Mouse (Mus musculus) neural tube, embryonic 14.5 days (tissue): ENCODE measurements around the gene Nmt1. TPM values are rescaled to one million over a fixed set of nuclear protein-coding genes. Genes with fewer than 3 reads are reported as not detected.

Experiments
- ATAC-seq: fragments of 200-750 bp; cut with Nextera tagmentation; 2 replicates; pipeline ENCODE4 v1.8.0; 2017; ENCODE audit warnings: low read depth, mild to moderate bottlenecking, moderate TSS enrichment, moderate library complexity
- H3K27ac ChIP-seq: fragments of 300-500 bp; sonication (generic); 2 replicates; pipeline ENCODE4 v1.5.1; 2014; ENCODE audit warnings: low read depth, mild to moderate bottlenecking, control low read depth, low read length, moderate library complexity, mixed read lengths
- H3K27me3 ChIP-seq: fragments of 300-500 bp; sonication (generic); 2 replicates; pipeline ENCODE4 v1.6.1; 2014; ENCODE audit warnings: low read length; ENCODE audit not compliant: control insufficient read depth, insufficient read depth
- H3K36me3 ChIP-seq: fragments of 300-500 bp; sonication (generic); 2 replicates; pipeline ENCODE4 v1.6.1; 2014; ENCODE audit warnings: low read length, mixed read lengths; ENCODE audit not compliant: control insufficient read depth, insufficient read depth
- H3K4me1 ChIP-seq: fragments of 300-500 bp; sonication (generic); 2 replicates; pipeline ENCODE4 v1.6.1; 2014; ENCODE audit warnings: low read length; ENCODE audit not compliant: control insufficient read depth, insufficient read depth
- H3K4me2 ChIP-seq: fragments of 300-500 bp; sonication (generic); 2 replicates; pipeline ENCODE4 v1.6.1; 2014; ENCODE audit warnings: mild to moderate bottlenecking, low read depth, low read length, control low read depth
- H3K4me3 ChIP-seq: fragments of 300-500 bp; sonication (generic); 2 replicates; pipeline ENCODE4 v1.5.1; 2014; ENCODE audit warnings: low read depth, low read length, control low read depth, mixed read lengths
- H3K9ac ChIP-seq: fragments of 300-500 bp; sonication (generic); replicated peaks from 2 replicates; pipeline ENCODE4 v1.6.1; 2014; ENCODE audit warnings: low read depth, mild to moderate bottlenecking, control low read depth, low read length, mixed read lengths
- H3K9me3 ChIP-seq: fragments of 300-500 bp; sonication (generic); 2 replicates; pipeline ENCODE4 v1.6.1; 2016; ENCODE audit warnings: low read length; ENCODE audit not compliant: control insufficient read depth
- WGBS: fragments of 180-500 bp; shearing (Covaris S2); extraction: QIAGEN DNeasy Blood & Tissue Kit; methylation state at CpG from one replicate; pipeline ENCODE4 v1.1.7; 2014; 5-methylcytosine and 5-hydroxymethylcytosine counted together
- polyA plus RNA-seq: library from polyadenylated mRNA; unstranded; fragments of >200 nt; fragmentation: Nextera tagmentation; extraction: Ambion mirVana; gene quantifications from 2 replicates; pipeline ENCODE4 v1.2.1, GENCODE M21; 2014

The Nmt1 gene
- polyA plus RNA-seq, 1 experiment from 2014 or later, result 35.5 TPM

GRCm38 (mm10) chr11:103011206-103011497 lies 16.8 kb upstream of the Nmt1 start:
- Histone ChIP-seq H3K9me3 (no peaks in the 10 kb centered on the region), H3K27ac (no peak overlapping the region), H3K36me3 (no peaks in the 10 kb centered on the region), H3K4me1 (peaks cover 9% of the 10 kb centered on the region), H3K9ac (no peak overlapping the region), H3K4me2 (no peak overlapping the region), H3K27me3 (no peaks in the 10 kb centered on the region), H3K4me3 (no peak overlapping the region)
- no peak for ATAC-seq
- 98% methylated on average over 2 of the region's 2 CpGs for WGBS

GRCm38 (mm10) chr11:103015881-103016825 lies 11.8 kb upstream of the Nmt1 start:
- Histone ChIP-seq H3K36me3 (no peaks in the 10 kb centered on the region), H3K9me3 (no peaks in the 10 kb centered on the region), H3K27ac (peak overlapping the region; percentile 91), H3K4me2 (peak overlapping the region; percentile 68), H3K4me3 (peak overlapping the region; percentile 81), H3K27me3 (no peaks in the 10 kb centered on the region), H3K9ac (peak overlapping the region; percentile 88), H3K4me1 (peaks cover 10% of the 10 kb centered on the region)
- 48% methylated on average over 27 of the region's 27 CpGs for WGBS
- no peak for ATAC-seq

- peak overlapping the region; percentile 91 for H3K27ac ChIP-seq
- ATAC-seq, result peak; percentile 97
- under 1% methylated on average over 37 of the region's 41 CpGs for WGBS
These were observed 11.1 kb upstream of the Nmt1 start for GRCm38 (mm10) chr11:103016930-103017329.

GRCm38 (mm10) chr11:103017661-103018060 lies 10.3 kb upstream of the Nmt1 start:
- WGBS, result 41% methylated on average over 9 of the region's 9 CpGs
- ATAC-seq, result no peak

More at GRCm38 (mm10) chr11:103016930-103017329, 11.1 kb upstream of the Nmt1 start:
- Histone ChIP-seq H3K9ac (peak overlapping the region; percentile 88), H3K36me3 (no peaks in the 10 kb centered on the region), H3K27me3 (no peaks in the 10 kb centered on the region), H3K4me2 (peak overlapping the region; percentile 68), H3K4me1 (peaks cover 10% of the 10 kb centered on the region), H3K4me3 (peak overlapping the region; percentile 81), H3K9me3 (no peaks in the 10 kb centered on the region)

DNA sequence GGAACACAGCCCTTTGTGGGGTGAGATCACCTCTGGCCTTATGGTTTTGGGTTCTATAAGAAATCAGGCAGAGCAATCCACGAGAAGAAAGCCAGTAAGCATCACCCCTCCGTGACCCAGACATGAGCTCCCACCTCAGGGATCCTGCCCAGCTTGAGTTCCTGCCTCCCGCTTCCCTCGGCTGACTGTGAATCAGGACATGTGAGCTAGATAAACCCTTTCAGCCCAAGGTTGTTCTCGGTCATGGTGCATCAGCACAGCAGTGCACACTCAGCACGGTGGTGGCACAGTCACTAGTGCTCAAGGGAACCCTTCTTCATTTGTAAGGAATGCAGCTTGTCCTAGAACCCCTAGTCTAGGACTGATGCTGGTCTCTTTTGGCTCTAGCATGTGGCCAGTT lies 9.1 kb upstream of the Nmt1 start:
- Histone ChIP-seq H3K27me3 (no peaks in the 10 kb centered on the region), H3K36me3 (no peaks in the 10 kb centered on the region), H3K4me2 (no peak overlapping the region), H3K4me3 (no peak overlapping the region), H3K9me3 (no peaks in the 10 kb centered on the region), H3K27ac (no peak overlapping the region), H3K4me1 (peaks cover 10% of the 10 kb centered on the region), H3K9ac (no peak overlapping the region)
- ATAC-seq, result no peak
- WGBS, result 81% methylated on average over 6 of the region's 6 CpGs

More at GRCm38 (mm10) chr11:103017661-103018060, 10.3 kb upstream of the Nmt1 start:
- no peak overlapping the region for H3K27ac ChIP-seq
- no peaks in the 10 kb centered on the region for H3K27me3 ChIP-seq
- no peak overlapping the region for H3K4me3 ChIP-seq
- no peaks in the 10 kb centered on the region for H3K9me3 ChIP-seq
- H3K9ac ChIP-seq, result no peak overlapping the region
- no peaks in the 10 kb centered on the region for H3K36me3 ChIP-seq
- H3K4me1 ChIP-seq, result peaks cover 10% of the 10 kb centered on the region
- no peak overlapping the region for H3K4me2 ChIP-seq

DNA sequence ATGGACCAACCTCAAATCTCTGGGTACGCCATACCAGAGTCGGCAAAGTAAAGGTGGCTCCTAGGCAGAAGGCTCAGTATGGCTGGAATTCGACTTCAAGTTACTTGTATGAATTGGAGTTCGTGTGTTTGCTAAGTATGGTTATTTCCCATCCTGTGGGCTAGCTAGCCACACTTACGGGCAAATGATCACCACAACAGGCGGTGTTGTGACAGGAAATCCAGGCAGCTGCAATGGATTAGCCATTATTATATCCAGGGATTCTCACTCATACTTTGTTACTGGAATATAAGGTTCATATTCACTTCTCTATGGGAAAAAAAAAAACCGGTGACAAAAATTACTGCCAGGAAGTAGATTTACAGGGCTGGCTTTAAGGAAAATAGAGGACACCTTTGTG lies 8.7 kb upstream of the Nmt1 start:
- H3K27me3 ChIP-seq, result no peaks in the 10 kb centered on the region
- no peak overlapping the region for H3K4me2 ChIP-seq
- H3K9ac ChIP-seq, result no peak overlapping the region
- no peaks in the 10 kb centered on the region for H3K36me3 ChIP-seq
- H3K9me3 ChIP-seq, result no peaks in the 10 kb centered on the region
- 93% methylated on average over 7 of the region's 7 CpGs for WGBS
- no peak overlapping the region for H3K4me3 ChIP-seq
- H3K27ac ChIP-seq, result no peak overlapping the region
- ATAC-seq, result no peak
- H3K4me1 ChIP-seq, result peaks cover 10% of the 10 kb centered on the region

DNA sequence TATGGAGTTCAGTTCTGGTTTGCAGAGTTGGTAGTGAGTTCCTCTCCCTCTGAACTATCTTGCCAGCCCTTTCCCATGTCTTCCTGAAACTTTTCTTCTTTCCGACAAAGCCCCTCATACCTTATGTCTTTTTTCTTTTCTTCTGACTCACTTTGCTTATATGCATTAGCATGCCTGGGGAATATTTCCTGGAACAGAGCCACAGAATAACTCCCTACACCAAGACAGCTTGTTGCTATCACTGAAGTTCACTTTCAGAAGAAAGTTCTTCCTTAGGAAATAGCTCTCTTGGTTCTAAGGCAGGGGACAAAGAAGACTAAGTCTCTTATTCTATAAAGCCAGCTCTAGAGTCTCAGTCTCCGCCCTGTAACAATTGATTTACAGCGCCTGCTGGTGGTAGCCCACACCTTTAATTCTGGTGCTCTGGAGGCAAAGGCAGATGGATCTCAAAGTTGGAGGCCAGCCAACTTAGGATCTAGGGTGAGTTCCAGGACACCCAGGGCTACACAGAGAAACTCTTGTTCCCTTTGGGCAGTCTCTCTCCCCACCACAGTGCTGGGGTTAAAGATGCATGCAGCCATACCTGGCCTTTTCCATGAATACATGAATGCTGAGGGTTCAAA lies 7.2 kb upstream of the Nmt1 start:
- H3K27me3 ChIP-seq, result no peaks in the 10 kb centered on the region
- no peak overlapping the region for H3K4me3 ChIP-seq
- 76% methylated on average over 3 of the region's 3 CpGs for WGBS
- H3K9me3 ChIP-seq, result no peaks in the 10 kb centered on the region
- H3K4me1 ChIP-seq, result peaks cover 4% of the 10 kb centered on the region
- no peak overlapping the region for H3K9ac ChIP-seq
- H3K36me3 ChIP-seq, result no peaks in the 10 kb centered on the region
- no peak for ATAC-seq
- H3K4me2 ChIP-seq, result no peak overlapping the region
- H3K27ac ChIP-seq, result no peak overlapping the region

GRCm38 (mm10) chr11:103023974-103024373 lies 4.0 kb upstream of the Nmt1 start:
- 92% methylated on average over 3 of the region's 3 CpGs for WGBS
- Histone ChIP-seq H3K36me3 (no peaks in the 10 kb centered on the region), H3K27ac (no peak overlapping the region), H3K4me2 (no peak overlapping the region), H3K9me3 (no peaks in the 10 kb centered on the region), H3K4me3 (no peak overlapping the region), H3K27me3 (no peaks in the 10 kb centered on the region), H3K4me1 (peaks cover under 1% of the 10 kb centered on the region), H3K9ac (no peak overlapping the region)
- ATAC-seq, result no peak

- Histone ChIP-seq H3K27ac (no peak overlapping the region), H3K9ac (no peak overlapping the region), H3K36me3 (no peaks in the 10 kb centered on the region), H3K4me2 (no peak overlapping the region), H3K9me3 (no peaks in the 10 kb centered on the region), H3K27me3 (no peaks in the 10 kb centered on the region), H3K4me3 (no peak overlapping the region), H3K4me1 (peaks cover 5% of the 10 kb centered on the region)
- no peak for ATAC-seq
- WGBS, result 97% methylated on average over 3 of the region's 3 CpGs
These were observed 1.1 kb upstream of the Nmt1 start for GRCm38 (mm10) chr11:103026901-103027300.
